Mouse (Mus musculus): ENCODE measurements around the gene Zkscan17.
A peak's percentile ranks its signal among the peaks of the same experiment; 100 is the strongest.

Gene Zkscan17

GRCm38 (mm10) chr11:59456891-59457290 is 69.7 kb downstream of the Zkscan17 start:
- no peak for DNase-seq (ENCODE audit: low spot score in 2 of 2)

DNA sequence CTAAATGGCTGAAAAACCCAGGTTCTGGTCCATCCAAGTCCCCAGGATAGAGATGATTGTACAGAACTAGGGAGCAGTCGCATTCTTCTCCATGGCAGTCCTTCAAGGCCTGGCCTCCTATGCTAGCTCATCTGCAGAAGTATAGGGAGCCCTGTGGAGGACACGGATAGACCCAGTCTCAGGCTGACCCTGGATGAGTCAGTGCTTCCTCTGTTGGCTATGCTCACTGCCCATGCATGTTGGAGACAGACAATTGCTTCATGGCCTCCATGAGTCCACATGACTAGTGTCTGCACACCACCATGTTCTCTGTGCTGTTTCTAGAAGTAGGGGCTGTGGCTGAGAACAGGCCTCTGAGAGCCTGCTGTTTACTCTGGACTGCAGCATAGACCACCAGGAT is 70.2 kb downstream of the Zkscan17 start:
- no peak for DNase-seq (ENCODE audit: low spot score in 2 of 2)

- DNase-seq (ENCODE audit: low spot score in 2 of 2): no peak
These were observed 75.5 kb downstream of the Zkscan17 start, which contains the start of gene Snap47 for GRCm38 (mm10) chr11:59451086-59451485. TSS of gene Snap47 (minus strand) at chr11:59451186.

DNA sequence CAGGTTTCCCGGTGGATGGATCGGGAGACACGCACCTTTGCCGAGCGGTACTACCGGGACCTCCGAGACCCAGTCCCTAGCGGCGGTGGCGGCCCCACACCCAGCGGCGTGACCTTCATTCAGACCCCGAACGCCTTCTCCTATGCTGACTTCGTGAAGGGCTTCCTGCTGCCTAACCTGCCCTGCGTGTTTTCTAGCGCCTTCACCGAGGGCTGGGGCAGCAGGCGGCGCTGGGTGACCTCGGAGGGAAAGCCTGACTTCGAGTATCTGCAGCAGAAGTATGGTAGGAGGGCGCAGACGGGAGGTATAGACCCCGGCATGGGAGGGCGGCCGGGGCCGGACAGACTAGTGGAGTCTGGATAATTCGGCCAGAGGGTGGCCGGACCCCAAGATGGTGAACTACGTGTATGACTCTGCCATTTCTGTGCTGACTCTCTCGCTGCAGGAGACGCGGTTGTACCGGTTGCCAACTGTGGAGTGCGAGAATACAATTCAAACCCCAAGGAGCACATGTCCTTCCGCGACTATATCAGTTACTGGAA is 76.2 kb downstream of the Zkscan17 start:
- DNase-seq (ENCODE audit: low spot score in 2 of 2): peak; percentile 46 to 52

DNA sequence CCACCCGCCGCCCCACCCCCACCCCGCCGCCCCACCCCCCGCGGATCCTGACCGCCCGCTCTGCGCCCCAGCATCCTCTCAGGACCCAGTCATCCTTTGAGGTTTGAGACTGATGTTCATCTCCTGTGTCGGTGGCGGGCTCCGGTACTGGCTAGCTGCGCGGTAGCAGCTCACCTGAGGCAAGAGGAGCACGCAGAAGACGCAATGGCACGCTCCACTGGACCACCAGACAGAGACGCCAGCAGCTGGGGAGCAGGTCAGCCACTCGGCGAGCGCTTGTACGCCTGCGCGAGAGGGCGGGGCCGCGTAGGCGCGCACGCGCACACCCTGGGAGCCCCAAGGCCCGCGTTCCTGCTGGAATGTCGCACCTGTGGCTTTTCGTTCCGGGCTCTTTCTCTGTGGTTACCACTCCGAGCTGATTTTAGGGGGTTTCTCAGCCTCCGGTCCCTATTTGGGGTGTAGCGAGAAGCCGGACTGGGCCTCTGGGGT is 76.8 kb downstream of the Zkscan17 start, which contains the start of gene Jmjd4:
TSS of gene Jmjd4 (plus strand) at position 305 of the 489 bp plus-strand sequence.
- DNase-seq (ENCODE audit: low spot score in 2 of 2): peak; percentile 77 to 89

DNA sequence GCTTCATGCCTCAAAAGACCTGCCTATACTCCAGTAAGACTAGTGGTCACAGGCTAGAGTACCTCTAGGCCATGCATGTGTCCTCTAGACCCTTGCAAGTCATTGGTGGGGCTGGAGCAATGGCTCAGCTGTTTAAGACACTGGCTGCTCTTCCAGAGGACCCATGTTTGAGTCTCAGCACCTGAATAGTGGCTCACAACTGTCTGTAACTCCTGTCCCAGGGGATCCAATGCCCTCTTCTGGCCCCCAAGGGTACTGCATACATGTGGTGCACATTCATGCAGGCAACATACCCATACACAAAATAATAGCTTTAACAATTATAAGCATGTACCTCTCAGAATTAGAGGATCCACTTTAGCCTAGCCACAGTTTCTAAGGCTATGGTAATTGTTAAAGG is 83.4 kb downstream of the Zkscan17 start:
- no peak for DNase-seq (ENCODE audit: low spot score in 2 of 2)

GRCm38 (mm10) chr11:59437954-59438353 is 88.6 kb downstream of the Zkscan17 start:
- DNase-seq (ENCODE audit: low spot score in 2 of 2): no peak

Measured in thymus, postnatal 10 days (tissue).